In the genomic region with DNA sequence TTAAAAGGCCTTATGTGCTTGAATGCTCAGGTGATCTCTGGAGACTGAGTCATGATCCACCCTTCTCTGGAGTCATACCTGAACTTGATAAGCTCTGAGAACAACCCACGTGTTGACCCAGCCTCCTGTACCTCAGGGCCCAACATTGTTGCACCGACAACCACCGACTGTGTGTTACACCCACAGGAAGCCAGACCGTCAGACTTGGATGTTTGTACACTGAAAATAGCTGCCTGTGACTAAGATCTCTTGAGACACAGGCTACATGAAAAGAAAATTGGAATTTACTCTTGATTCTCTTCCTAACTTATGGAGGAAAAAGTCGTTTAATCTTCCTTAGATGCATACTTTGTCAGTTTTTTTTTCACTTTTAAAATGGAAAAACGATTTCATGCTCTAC, we compare ENCODE assay signal across 25 mouse cellular contexts.
DNase-seq lines count a peak whose midpoint lies in the region; ATAC-seq and TF ChIP-seq lines count a peak whose summit lies in the region.
"Had no signal": no experiment of that assay in that cellular context is flagged by ENCODE, and none has a peak within 500 bp of the region (broad histone marks: within the 10 kb centered on the region; RNA-seq: fewer than 3 reads in every experiment).

No protein-coding gene starts in this region.

- TF ChIP-seq CTCF in midbrain, postnatal 0 days (IDR thresholded peaks at IDR 0.05), result no peak

- H3K4me3 ChIP-seq in midbrain, embryonic 11.5 days (ENCODE audit: low read depth, low read length), result no peak overlapping the region
- H3K4me3 ChIP-seq in midbrain, postnatal 0 days (ENCODE audit: low read depth, low read length), result no peak overlapping the region
- H3K4me3 ChIP-seq: embryonic facial prominence, embryonic 10.5 days; embryonic facial prominence, embryonic 12.5 days; forebrain, embryonic 12.5 days had no signal

- no peaks in the 10 kb centered on the region for H3K9me3 ChIP-seq in midbrain, embryonic 11.5 days (ENCODE audit: control insufficient read depth, low read length)
- H3K9me3 ChIP-seq in midbrain, postnatal 0 days (ENCODE audit: low read length), result no peaks in the 10 kb centered on the region
- H3K9me3 ChIP-seq: embryonic facial prominence, embryonic 12.5 days; forebrain, embryonic 12.5 days had no signal

- peak; percentile 70 for ATAC-seq in frontal cortex, adult (ENCODE audit: low TSS enrichment)
- ATAC-seq in midbrain, embryonic 11.5 days (ENCODE audit: low FRiP score), result no peak
- ATAC-seq in midbrain, postnatal 0 days (ENCODE audit: low FRiP score), result no peak
- ATAC-seq: activated CD4-positive, CD25-positive, alpha-beta regulatory T cell, adult 4 months; CD4-positive, CD25-positive, alpha-beta regulatory T cell, adult 4 months; forebrain, embryonic 14.5 days; forebrain, embryonic 16.5 days; Patski had no signal

- H3K27ac ChIP-seq in midbrain, embryonic 11.5 days (ENCODE audit: low read depth, low read length), result no peak overlapping the region
- no peak overlapping the region for H3K27ac ChIP-seq in midbrain, postnatal 0 days (ENCODE audit: low read depth, low read length)
- H3K27ac ChIP-seq: embryonic facial prominence, embryonic 10.5 days; embryonic facial prominence, embryonic 12.5 days; forebrain, embryonic 12.5 days had no signal

- no peak for DNase-seq in frontal cortex, postnatal 36 days (ENCODE audit: low spot score in 2 of 2)
- peak; percentile 73 for DNase-seq in midbrain, embryonic 11.5 days (ENCODE audit: low spot score, missing footprints)
- no peak for DNase-seq in midbrain, postnatal 0 days (ENCODE audit: low spot score)
- no peak for DNase-seq in embryo, embryonic 10 days (ENCODE audit: low spot score)
- DNase-seq: adrenal gland, adult 8-10 months; adrenal gland, postnatal 14 days; adrenal gland, postnatal 36 days; B cell, adult 2 months; cerebellum, adult 11 months; cerebellum, adult 18-20 months; cerebellum, adult 8-10 months; cerebellum, adult 9-11 months; cerebellum, postnatal 14 days; cerebellum, postnatal 36 days had no signal

- H3K4me2 ChIP-seq in midbrain, embryonic 11.5 days, result no peak overlapping the region
- H3K4me2 ChIP-seq in midbrain, postnatal 0 days (ENCODE audit: low read depth, low read length, poor library complexity, severe bottlenecking), result no peak overlapping the region
- H3K4me2 ChIP-seq: embryonic facial prominence, embryonic 12.5 days; forebrain, embryonic 12.5 days had no signal

- H3K27me3 ChIP-seq in midbrain, embryonic 11.5 days (ENCODE audit: control insufficient read depth, insufficient read depth, low read length), result no peaks in the 10 kb centered on the region
- H3K27me3 ChIP-seq in midbrain, postnatal 0 days (ENCODE audit: insufficient read depth, low read length), result no peaks in the 10 kb centered on the region
- H3K27me3 ChIP-seq: CH12.LX; embryonic facial prominence, embryonic 12.5 days; forebrain, embryonic 12.5 days had no signal

- H3K9ac ChIP-seq in midbrain, embryonic 11.5 days (ENCODE audit: low read length), result no peak overlapping the region
- no peak overlapping the region for H3K9ac ChIP-seq in midbrain, postnatal 0 days (replicated peaks; ENCODE audit: low read length, poor library complexity, severe bottlenecking)
- H3K9ac ChIP-seq: embryonic facial prominence, embryonic 12.5 days; forebrain, embryonic 12.5 days had no signal

- no peaks in the 10 kb centered on the region for H3K4me1 ChIP-seq in midbrain, embryonic 11.5 days (ENCODE audit: control insufficient read depth, insufficient read depth, low read length)
- no peaks in the 10 kb centered on the region for H3K4me1 ChIP-seq in midbrain, postnatal 0 days (ENCODE audit: insufficient read depth, low read length)
- H3K4me1 ChIP-seq: embryonic facial prominence, embryonic 10.5 days; embryonic facial prominence, embryonic 12.5 days; forebrain, embryonic 12.5 days had no signal

- no peaks in the 10 kb centered on the region for H3K36me3 ChIP-seq in midbrain, embryonic 11.5 days (ENCODE audit: control insufficient read depth, insufficient read depth, low read length)
- H3K36me3 ChIP-seq in midbrain, postnatal 0 days (ENCODE audit: insufficient read depth, low read length), result no peaks in the 10 kb centered on the region
- H3K36me3 ChIP-seq: embryonic facial prominence, embryonic 10.5 days; embryonic facial prominence, embryonic 12.5 days; forebrain, embryonic 12.5 days; G1E had no signal

- 88% methylated on average over 6 of the region's 6 CpGs for WGBS in midbrain, embryonic 11.5 days
- 73% methylated on average over 6 of the region's 6 CpGs for WGBS in midbrain, postnatal 0 days
